Mouse (Mus musculus): ENCODE data around the gene Sipa1l1.

The Sipa1l1 gene

DNA sequence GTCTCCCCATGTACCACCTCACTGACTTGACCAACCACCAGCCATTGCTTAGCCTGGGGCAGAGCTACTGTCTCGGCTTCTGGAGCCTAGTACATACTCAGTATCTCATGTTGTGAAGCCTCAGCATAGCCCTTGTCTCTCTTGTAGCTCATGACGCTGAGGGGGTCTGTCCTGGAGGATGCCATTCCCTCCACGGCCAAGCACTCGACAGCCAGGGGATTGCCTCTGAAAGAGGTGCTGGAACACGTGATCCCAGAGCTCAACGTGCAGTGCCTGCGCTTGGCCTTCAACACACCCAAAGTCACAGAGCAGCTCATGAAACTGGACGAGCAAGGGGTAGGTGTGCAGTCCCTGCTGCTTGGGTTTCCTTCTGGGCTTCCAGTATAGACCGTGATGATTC lies 193.7 kb downstream of the Sipa1l1 start:
- in situ Hi-C loops (cut with MboI; ENCODE audit: unreplicated experiment in 2 of 2) = no loop called here

DNA sequence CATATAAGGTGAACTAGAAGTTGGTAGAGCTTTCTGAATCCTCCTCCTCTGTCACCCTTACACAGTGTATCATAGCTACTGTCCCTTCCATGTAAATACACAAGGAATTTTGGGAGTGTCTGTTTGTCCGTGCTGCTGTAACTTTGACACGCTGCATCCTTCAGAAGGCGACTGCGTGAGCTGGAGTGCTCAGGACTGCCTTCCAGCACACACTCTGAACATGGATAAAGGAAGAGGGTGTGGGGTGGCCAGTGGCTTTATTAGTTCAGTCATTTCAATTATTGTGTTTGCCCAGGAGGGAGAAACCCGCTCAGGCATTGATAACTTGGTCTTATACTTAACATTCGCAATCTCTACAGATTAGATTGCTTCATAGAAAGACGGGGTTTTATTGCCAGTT lies 195.1 kb downstream of the Sipa1l1 start:
- in situ Hi-C loops (cut with MboI; ENCODE audit: unreplicated experiment in 2 of 2) = no loop called here

DNA sequence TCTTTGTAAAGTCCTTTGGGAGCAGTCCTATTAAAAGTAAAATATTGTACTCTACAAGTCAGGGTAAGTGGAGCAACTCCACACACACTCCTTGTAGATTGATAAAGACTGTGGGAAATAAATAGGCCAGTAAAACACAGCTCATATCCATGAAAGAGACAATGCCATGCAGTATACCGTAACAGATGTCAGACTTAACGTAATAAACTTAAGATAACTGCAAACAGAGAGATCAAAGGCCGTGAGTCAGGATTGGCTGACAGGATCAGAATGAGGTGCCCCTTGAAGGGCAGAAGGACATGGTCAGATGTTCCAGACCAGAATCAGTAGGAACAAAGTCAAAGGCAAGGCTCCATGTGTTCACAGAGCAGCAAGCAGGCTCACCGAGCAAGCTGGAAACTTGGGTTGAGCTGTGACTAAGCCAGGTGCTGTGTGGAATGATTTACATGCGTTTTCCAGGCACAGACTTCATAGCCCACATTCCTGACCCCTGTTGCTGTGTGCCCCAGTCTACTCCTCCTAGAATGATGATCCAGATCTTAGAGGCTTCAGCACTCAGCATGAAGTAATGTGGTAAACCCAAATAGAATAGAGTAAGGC lies 196.3 kb downstream of the Sipa1l1 start:
- in situ Hi-C loops (cut with MboI; ENCODE audit: unreplicated experiment in 2 of 2) = no loop called here

DNA sequence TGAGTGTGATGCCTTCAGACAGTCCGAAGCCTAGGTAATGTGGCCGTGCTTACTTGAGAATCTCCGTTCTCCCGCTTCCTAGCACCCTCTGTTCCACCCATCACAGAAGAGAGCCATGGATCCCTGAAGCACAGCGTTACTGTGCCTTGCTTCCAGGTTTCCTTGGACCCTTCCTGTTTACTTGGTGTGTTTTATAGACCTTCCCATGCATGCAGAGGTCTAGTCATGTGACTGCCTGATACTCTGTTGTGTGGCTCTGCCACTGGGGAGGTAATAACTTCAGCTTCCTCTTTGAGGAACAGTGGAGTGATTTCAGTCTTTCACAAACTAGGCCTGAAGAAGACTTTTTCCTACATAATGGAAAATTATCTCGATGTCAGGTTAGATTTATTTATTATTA lies 197.6 kb downstream of the Sipa1l1 start:
- in situ Hi-C loops (cut with MboI; ENCODE audit: unreplicated experiment in 2 of 2) = no loop called here

- in situ Hi-C loops (cut with MboI; ENCODE audit: unreplicated experiment in 2 of 2) = no loop called here
These were observed 198.2 kb downstream of the Sipa1l1 start for GRCm38 (mm10) chr12:82367345-82367744.

DNA sequence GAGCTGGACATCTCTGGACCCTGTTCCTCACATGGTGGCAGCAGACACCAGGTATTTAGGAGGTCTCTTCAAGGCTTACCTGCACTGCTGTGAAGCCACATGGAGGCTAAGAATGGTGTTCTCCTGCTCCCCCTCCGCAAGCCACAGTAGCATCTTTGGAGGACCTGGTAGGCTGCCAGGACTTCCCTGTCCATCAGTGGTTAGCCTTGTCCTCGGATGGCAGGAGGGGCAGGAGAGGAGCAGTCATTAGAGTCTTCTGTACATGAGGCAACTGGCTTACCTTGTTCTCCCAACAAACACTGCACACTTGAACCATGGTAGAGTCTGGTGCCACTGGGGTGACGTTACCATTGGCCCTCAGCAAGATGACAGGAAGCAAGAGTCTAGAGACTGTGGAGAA lies 198.9 kb downstream of the Sipa1l1 start:
- in situ Hi-C loops (cut with MboI; ENCODE audit: unreplicated experiment in 2 of 2) = no loop called here

DNA sequence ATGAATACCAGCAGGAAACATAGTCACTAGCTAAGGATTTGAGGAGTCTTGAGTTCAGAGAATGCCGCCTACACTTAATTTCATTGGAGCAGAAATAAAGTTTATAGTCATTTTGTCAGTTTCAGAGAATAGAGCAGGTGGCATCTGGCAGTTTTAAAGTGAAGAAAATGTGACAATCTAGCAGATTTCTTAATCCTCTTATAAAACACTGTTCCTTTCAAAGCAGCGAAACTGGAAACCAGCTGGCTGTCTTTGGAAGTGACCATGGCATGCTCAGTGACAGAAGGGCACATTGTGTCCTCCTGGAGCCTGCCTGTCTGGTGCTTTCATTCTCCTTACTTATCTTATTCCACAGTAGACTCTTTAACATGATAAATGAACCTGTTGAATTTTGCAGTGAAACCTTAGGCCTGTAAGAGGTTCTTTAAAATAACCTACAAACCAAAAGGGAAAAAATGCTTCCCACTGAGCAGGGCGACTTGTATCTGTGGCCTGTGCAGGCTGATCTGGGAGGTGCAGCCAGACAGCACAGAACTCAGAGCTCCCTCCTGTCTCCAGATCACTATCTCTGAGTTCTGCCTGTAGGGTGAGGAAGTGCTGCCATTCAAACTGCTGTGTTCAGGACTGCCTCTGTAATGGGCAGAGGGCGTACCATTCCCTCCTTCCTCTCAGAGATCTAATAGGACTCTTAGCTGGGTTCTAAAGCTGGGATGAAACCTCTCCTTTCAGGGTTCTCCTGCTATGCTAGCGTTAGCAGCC lies 200.5 kb downstream of the Sipa1l1 start:
- in situ Hi-C loops (cut with MboI; ENCODE audit: unreplicated experiment in 2 of 2) = no loop called here

DNA sequence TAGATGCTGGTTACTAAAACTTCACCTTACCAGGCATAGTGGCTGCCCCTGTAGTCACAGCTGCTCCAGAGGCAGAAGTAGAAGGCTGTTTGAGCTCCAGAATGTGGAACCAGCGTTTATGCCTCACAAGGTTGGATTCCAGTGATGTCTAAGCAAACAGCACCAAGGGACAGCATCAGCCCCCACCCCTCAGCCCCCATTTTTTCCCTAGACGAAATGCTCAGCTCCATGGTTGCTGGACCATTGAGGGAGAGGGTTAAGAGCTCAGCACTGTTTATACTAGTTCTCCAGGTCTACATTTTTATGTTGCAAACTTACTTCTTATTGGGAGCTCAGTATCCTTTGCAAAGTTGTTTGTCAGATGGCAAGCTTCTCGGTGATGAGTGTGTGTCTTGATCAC lies 202.1 kb downstream of the Sipa1l1 start:
- in situ Hi-C loops (cut with MboI; ENCODE audit: unreplicated experiment in 2 of 2) = no loop called here

DNA sequence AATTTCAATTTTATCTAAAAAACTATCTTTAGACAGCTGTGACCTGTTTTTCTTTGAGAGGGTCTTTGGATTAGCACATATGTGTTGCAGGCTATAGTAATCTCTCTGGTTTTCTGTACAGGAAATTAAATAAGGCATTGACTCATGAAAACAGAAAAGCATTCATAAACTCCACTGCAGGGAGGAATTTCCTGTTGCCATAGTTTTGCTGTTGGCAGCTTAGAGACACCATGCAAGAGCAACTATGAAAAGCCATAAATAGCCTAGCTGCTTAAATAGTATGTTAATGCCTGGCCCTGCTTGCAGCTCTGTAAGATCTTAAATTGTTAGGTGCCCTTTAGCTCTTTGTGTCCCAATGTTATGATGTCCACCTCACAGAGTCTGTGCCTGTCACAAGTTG lies 204.9 kb downstream of the Sipa1l1 start:
- in situ Hi-C loops (cut with MboI; ENCODE audit: unreplicated experiment in 2 of 2) = no loop called here

- in situ Hi-C loops (cut with MboI; ENCODE audit: unreplicated experiment in 2 of 2) = loop anchor here in 1 of 2 experiments (25.0 kb wide), 1 partner anchor 221 kb away; the partner anchor contains the start of gene Sipa1l1
These were observed 213.8 kb downstream of the Sipa1l1 start for GRCm38 (mm10) chr12:82382932-82383331.

- in situ Hi-C loops (cut with MboI; ENCODE audit: unreplicated experiment in 2 of 2) = loop anchor here in 1 of 2 experiments (25.0 kb wide), 1 partner anchor 222 kb away; the partner anchor contains the start of gene Sipa1l1
These were observed 215.6 kb downstream of the Sipa1l1 start for GRCm38 (mm10) chr12:82384719-82385118.

GRCm38 (mm10) chr12:82387042-82387441 lies 217.9 kb downstream of the Sipa1l1 start:
- in situ Hi-C loops (cut with MboI; ENCODE audit: unreplicated experiment in 2 of 2) = loop anchor here in 1 of 2 experiments (25.0 kb wide), 1 partner anchor 225 kb away; the partner anchor contains the start of gene Sipa1l1

- in situ Hi-C loops (cut with MboI; ENCODE audit: unreplicated experiment in 2 of 2) = loop anchor here in 1 of 2 experiments (25.0 kb wide), 1 partner anchor 225 kb away; the partner anchor contains the start of gene Sipa1l1
These were observed 218.5 kb downstream of the Sipa1l1 start for GRCm38 (mm10) chr12:82387647-82388046.

- in situ Hi-C loops (cut with MboI; ENCODE audit: unreplicated experiment in 2 of 2) = loop anchor here in 1 of 2 experiments (25.0 kb wide), 1 partner anchor 226 kb away; the partner anchor contains the start of gene Sipa1l1
These were observed 219.0 kb downstream of the Sipa1l1 start for GRCm38 (mm10) chr12:82388144-82388543.

DNA sequence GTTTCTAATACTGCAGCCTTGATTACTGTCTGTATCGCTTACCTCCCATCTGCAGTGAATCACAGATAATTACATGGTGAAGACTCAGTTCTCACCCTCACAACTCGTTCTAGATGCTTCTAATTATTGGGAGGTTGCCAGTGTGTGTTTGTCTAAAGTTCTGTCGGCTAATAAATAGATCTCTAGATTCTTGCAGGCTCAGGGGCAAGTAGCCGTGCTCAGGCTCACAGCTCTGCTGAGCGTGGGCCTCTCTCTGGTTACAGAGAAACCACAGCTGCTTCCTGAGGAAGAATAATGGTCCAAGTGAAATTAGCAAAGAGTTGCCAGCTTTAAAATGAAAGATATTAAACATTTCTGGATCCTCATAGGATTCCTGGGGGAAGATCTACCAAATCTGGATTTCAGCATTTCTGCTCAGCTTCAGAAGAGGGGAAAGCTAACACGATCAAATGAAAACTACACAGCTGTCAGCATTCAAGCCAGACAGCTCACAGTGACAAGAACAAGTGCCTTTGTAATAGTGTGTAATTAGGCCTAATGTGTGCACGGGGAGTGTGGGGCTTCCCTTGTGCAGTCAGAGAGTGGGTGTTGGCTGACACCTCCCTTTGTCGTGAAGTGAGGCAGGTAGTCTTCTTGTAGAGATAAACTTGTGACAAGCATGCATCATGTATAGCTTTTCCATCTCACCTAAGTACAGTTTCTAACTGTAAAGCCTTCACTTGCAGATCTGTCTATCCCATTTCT lies 225.2 kb downstream of the Sipa1l1 start:
- in situ Hi-C loops (cut with MboI; ENCODE audit: unreplicated experiment in 2 of 2) = loop anchor here in 1 of 2 experiments (5.0 to 25.0 kb wide), 3 partner anchors 38 to 232 kb away; partner anchors contain the start of gene Sipa1l1

DNA sequence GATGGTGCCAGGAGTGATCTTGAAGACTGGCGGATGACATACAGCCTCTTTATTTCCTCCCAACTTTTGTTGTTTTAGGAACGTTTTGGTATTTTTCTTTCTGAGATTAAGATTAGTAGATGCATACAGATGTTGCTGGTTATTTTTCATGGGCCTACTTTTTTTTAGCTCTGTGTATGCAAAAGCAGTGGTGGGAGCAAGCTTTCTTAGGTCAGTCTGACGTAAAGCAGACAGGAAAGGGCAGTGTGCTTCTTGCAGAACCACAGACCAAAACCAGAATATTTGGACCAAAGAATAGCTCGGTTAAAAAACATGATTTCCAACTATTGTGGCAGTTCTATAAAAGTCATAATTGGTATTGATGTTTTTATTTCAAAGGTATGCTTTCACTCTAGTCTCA lies 226.1 kb downstream of the Sipa1l1 start:
- in situ Hi-C loops (cut with MboI; ENCODE audit: unreplicated experiment in 2 of 2) = loop anchor here in 1 of 2 experiments (25.0 kb wide), 1 partner anchor 233 kb away; the partner anchor contains the start of gene Sipa1l1

- in situ Hi-C loops (cut with MboI; ENCODE audit: unreplicated experiment in 2 of 2) = loop anchor here in 1 of 2 experiments (25.0 kb wide), 1 partner anchor 235 kb away; the partner anchor contains the start of gene Sipa1l1
These were observed 228.1 kb downstream of the Sipa1l1 start for GRCm38 (mm10) chr12:82397193-82397592.

GRCm38 (mm10) chr12:82397751-82398150 lies 228.6 kb downstream of the Sipa1l1 start:
- in situ Hi-C loops (cut with MboI; ENCODE audit: unreplicated experiment in 2 of 2) = loop anchor here in 1 of 2 experiments (25.0 kb wide), 1 partner anchor 235 kb away; the partner anchor contains the start of gene Sipa1l1

DNA sequence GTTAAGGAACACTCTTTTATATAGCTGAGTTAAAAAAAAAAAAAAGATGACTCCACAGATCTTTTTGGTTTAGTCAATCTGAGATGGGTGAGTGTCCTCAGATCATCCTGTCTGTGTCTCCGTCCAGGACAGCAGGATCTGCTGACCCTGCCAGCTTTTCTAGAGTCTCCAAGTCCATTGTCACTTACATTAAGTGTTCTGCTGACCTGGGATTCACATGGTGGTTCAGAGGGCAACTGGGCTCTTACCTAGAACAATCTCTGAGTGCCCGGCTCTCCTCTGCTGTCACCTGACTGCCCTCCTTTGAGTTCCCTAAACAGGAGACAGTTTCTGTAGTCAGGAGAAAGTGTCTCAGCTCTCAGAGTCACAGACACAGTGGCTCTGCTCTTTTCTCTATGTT lies 229.8 kb downstream of the Sipa1l1 start:
- in situ Hi-C loops (cut with MboI; ENCODE audit: unreplicated experiment in 2 of 2) = loop anchor here in 1 of 2 experiments (25.0 kb wide), 1 partner anchor 237 kb away; the partner anchor contains the start of gene Sipa1l1

DNA sequence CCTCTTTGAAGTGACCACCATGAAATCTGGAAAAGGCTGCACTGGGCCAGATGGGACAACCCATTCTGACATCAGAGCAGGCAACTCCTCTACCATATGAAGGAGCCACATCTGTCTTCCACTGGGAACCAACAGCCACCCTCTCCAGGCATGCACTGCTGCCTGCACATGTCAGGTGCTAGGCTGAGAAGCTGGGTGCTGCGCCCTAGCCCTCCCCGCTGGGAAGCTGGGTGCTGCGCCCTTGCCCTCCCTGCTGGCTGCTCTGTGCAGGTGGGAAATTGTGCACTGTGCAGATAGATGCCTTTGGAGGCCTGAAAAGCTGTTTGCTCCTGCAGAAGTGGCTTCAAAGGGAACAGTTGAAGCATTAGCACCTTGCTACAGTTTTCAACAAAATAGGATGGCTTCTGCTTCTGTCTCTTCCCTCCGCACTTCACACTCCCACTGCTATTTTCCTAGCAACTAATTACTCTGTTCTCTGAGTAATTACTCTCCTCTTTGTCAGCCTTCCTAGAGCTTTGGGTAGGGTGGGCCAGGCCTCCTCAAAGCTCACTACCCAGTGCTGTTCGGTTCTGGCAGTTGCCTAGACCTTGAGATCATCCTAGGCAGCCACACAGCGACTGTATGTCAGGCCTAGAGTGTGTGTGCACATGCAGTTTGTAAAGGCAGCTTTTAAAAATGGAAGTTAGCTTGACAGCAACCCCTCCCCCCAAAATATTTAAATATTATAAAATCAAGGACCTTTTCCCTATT lies 231.0 kb downstream of the Sipa1l1 start:
- in situ Hi-C loops (cut with MboI; ENCODE audit: unreplicated experiment in 2 of 2) = loop anchor here in 1 of 2 experiments (25.0 kb wide), 1 partner anchor 238 kb away; the partner anchor contains the start of gene Sipa1l1

Measured in v-Abl transformed pro-B cells (cell line).